ENCODE assay signal across 29 mouse cellular contexts in genomic region chr4:56681121-56681520, GRCm38 (mm10). TPM values are rescaled to one million over a fixed set of nuclear protein-coding genes. Genes with fewer than 3 reads are reported as not detected.
"Had no signal": no experiment of that assay in that cellular context is flagged by ENCODE, and none has a peak within 500 bp of the region (broad histone marks: within the 10 kb centered on the region; RNA-seq: fewer than 3 reads in every experiment).

No protein-coding gene starts in this region.

- H3K4me3 ChIP-seq: layer of hippocampus, adult 2 months; left cerebral cortex, adult 2 months; liver, embryonic 13.5 days; midbrain, embryonic 12.5 days; midbrain, embryonic 15.5 days; neural tube, embryonic 12.5 days; neural tube, embryonic 15.5 days had no signal

- H3K27ac ChIP-seq: layer of hippocampus, adult 2 months; left cerebral cortex, adult 2 months; liver, embryonic 13.5 days; midbrain, embryonic 12.5 days; midbrain, embryonic 15.5 days; neural tube, embryonic 12.5 days; neural tube, embryonic 15.5 days; stomach, postnatal 0 days had no signal

- DNase-seq: kidney, postnatal 14 days; kidney, postnatal 4 days; layer of hippocampus, adult 9-11 months; layer of hippocampus, postnatal 36 days; liver, embryonic 13.5 days; lung, adult 2 months; lung, postnatal 14 days; right cerebral cortex, adult 18-20 months; right cerebral cortex, postnatal 14 days; right cerebral cortex, postnatal 4 days; thymus, adult 2 months; thymus, postnatal 14 days; thymus, postnatal 4 days had no signal

- H3K36me3 ChIP-seq: liver, embryonic 13.5 days; midbrain, embryonic 12.5 days; midbrain, embryonic 15.5 days; neural tube, embryonic 12.5 days; neural tube, embryonic 15.5 days had no signal

- H3K27me3 ChIP-seq: midbrain, embryonic 15.5 days; neural tube, embryonic 12.5 days; neural tube, embryonic 15.5 days had no signal

- ATAC-seq: midbrain, embryonic 15.5 days had no signal

- H3K4me1 ChIP-seq: liver, embryonic 13.5 days had no signal

- H3K4me2 ChIP-seq: liver, embryonic 13.5 days; midbrain, embryonic 12.5 days; midbrain, embryonic 15.5 days; neural tube, embryonic 12.5 days; neural tube, embryonic 15.5 days had no signal

- H3K9me3 ChIP-seq: liver, embryonic 13.5 days; midbrain, embryonic 12.5 days; midbrain, embryonic 15.5 days; neural tube, embryonic 12.5 days; neural tube, embryonic 15.5 days had no signal

- H3K9ac ChIP-seq: liver, embryonic 13.5 days; midbrain, embryonic 12.5 days; midbrain, embryonic 15.5 days; neural tube, embryonic 12.5 days; neural tube, embryonic 15.5 days had no signal

RNA-seq across cellular contexts. Expression of gene Gm26657, which starts 58.7 kb away (rescaled TPM):
- total RNA-seq: layer of hippocampus, adult 2 months; layer of hippocampus, postnatal 36 days; left cerebral cortex, adult 2 months; left cerebral cortex, postnatal 10 days; left cerebral cortex, postnatal 36 days; liver, adult 2 months had no signal
- polyA plus RNA-seq: kidney, embryonic 16.5 days; limb, embryonic 11.5 days; limb, embryonic 14.5 days; liver, adult 2 months; liver, embryonic 13.5 days; liver, embryonic 16.5 days; lung, adult 2 months; lung, embryonic 16.5 days; midbrain, embryonic 12.5 days; midbrain, embryonic 15.5 days; neural tube, embryonic 12.5 days; neural tube, embryonic 15.5 days; stomach, embryonic 14.5 days; stomach, postnatal 0 days; thymus, adult 2 months had no signal
